Mouse (Mus musculus) hindbrain, postnatal 0 days (tissue): ENCODE data around the gene C1qtnf7. TPM values are rescaled to one million over a fixed set of nuclear protein-coding genes. Genes with fewer than 3 reads are reported as not detected.

Source experiments
- ATAC-seq: fragments of 200-750 bp; cut with Nextera tagmentation; 2 replicates; pipeline ENCODE4 v1.8.0; 2017; ENCODE audit warnings: mild to moderate bottlenecking, moderate TSS enrichment, moderate library complexity
- DNase-seq: peaks from one replicate; pipeline ENCODE4 v3.0.0-alpha.2; 2015; ENCODE audit warnings: low spot score
- H3K27ac ChIP-seq: fragments of 300-500 bp; sonication (generic); 2 replicates; pipeline ENCODE4 v1.5.1; 2014; ENCODE audit warnings: mild to moderate bottlenecking
- H3K27me3 ChIP-seq: fragments of 300-500 bp; sonication (generic); 2 replicates; pipeline ENCODE4 v1.6.1; 2014; ENCODE audit warnings: low read length, mixed read lengths; ENCODE audit not compliant: insufficient read depth
- H3K36me3 ChIP-seq: fragments of 300-500 bp; sonication (generic); 2 replicates; pipeline ENCODE4 v1.6.1; 2014; ENCODE audit warnings: low read length, mixed read lengths; ENCODE audit not compliant: insufficient read depth
- H3K4me1 ChIP-seq: fragments of 300-500 bp; sonication (generic); 2 replicates; pipeline ENCODE4 v1.6.1; 2014; ENCODE audit warnings: antibody characterized with exemption, low read length, mixed read lengths; ENCODE audit not compliant: insufficient read depth
- H3K4me2 ChIP-seq: fragments of 300-500 bp; sonication (generic); 2 replicates; pipeline ENCODE4 v1.6.1; 2014; ENCODE audit warnings: low read depth, mild to moderate bottlenecking, low read length, moderate library complexity, mixed read lengths
- H3K4me3 ChIP-seq: fragments of 300-500 bp; sonication (generic); 2 replicates; pipeline ENCODE4 v1.5.1; 2014; ENCODE audit warnings: low read length
- H3K9ac ChIP-seq: fragments of 300-500 bp; sonication (generic); replicated peaks from 2 replicates; pipeline ENCODE4 v1.6.1; 2014; ENCODE audit warnings: mild to moderate bottlenecking, low read length, moderate library complexity, mixed read lengths
- H3K9me3 ChIP-seq: fragments of 300-500 bp; sonication (generic); 2 replicates; pipeline ENCODE4 v1.6.1; 2016; ENCODE audit warnings: low read length, mixed read lengths
- CTCF ChIP-seq: IDR thresholded peaks from 2 replicates; pipeline ENCODE4 v1.5.1; 2016; ENCODE audit warnings: antibody characterized with exemption, control low read depth, low read depth
- WGBS: fragments of 180-500 bp; shearing (Covaris S2); extraction: QIAGEN DNeasy Blood & Tissue Kit; methylation state at CpG from one replicate; pipeline ENCODE4 v1.1.7; 2014; 5-methylcytosine and 5-hydroxymethylcytosine counted together
- polyA plus RNA-seq: library from polyadenylated mRNA; unstranded; fragments of >200 nt; fragmentation: Nextera tagmentation; extraction: Ambion mirVana; gene quantifications from 2 replicates; pipeline ENCODE4 v1.2.1, GENCODE M21; 2015
- total RNA-seq: library from RNA; depleted of rRNA; stranded (reverse); fragments of >200 nt; gene quantifications from 2 replicates; pipeline ENCODE4 v1.2.3, GENCODE M21; 2014

C1qtnf7 gene
- total and polyA plus RNA-seq, 2 experiments from 2014 or later, result 0.52 to 1.3 TPM

DNA sequence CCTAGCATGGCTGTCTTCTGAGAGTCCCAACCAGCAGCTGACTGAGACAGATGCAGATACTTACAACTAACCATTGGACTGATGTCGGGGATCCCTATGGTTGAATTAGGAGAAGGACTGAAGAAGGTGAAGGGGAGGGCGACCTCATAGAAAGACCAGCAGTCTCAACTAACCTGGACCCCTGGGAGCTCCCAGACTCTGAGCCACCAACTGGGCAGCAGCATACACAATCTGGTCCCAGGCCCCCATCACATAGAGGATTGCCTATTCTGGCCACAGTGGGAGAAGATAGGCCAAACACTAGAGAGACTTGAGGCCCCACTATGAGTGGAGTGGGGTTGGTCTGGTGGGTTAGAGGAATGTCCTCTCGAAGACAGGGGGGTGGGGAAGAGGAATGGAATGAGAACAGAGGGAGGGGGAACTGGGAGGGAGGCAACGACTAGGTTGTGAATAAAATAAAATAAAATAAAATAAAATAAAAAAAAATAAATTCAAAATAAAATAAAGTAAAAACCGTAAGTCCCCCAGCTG, 118.8 kb downstream of the C1qtnf7 start:
- Histone ChIP-seq H3K9me3 (no peaks in the 10 kb centered on the region), H3K27me3 (no peaks in the 10 kb centered on the region), H3K4me3 (no peak overlapping the region), H3K9ac (no peak overlapping the region), H3K27ac (no peak overlapping the region), H3K4me1 (no peaks in the 10 kb centered on the region), H3K4me2 (no peak overlapping the region), H3K36me3 (no peaks in the 10 kb centered on the region)
- ATAC-seq, result peak; percentile 51; the same call in 1 of the 2 replicates
- 89% methylated on average over 5 of the region's 5 CpGs for WGBS
- no peak for TF ChIP-seq CTCF
- no peak for DNase-seq

DNA sequence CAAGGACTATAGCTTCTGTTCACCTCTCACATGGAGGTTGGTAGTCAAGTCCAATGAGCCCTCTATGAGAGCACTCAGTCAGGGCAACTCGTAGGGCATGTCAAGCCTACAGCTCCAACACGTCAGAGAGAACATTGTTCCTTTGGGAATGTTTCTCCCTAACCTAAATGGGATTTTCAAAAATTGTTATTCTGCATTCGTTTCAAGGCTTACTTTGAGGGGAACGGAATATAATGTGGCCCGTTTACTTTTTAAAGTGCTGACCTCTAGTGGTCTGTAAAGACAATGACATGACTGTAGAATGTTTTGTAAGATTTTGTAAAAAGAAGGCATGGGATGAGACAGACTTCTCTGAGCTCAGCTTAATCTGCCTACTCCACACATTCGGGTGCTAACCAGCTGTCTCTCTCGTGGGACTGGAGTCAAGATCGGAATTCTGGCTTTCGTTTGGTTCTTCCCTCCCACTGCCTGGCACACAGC, 119.3 kb downstream of the C1qtnf7 start:
- no peak overlapping the region for H3K4me2 ChIP-seq
- peak; percentile 81 for ATAC-seq
- peak; percentile 76 for DNase-seq
- WGBS, result 25% methylated on average over 9 of the region's 9 CpGs
- no peak overlapping the region for H3K9ac ChIP-seq
- no peak overlapping the region for H3K4me3 ChIP-seq
- no peak overlapping the region for H3K27ac ChIP-seq
- peak; percentile 80 for TF ChIP-seq CTCF
- no peaks in the 10 kb centered on the region for H3K9me3 ChIP-seq
- no peaks in the 10 kb centered on the region for H3K4me1 ChIP-seq
- H3K27me3 ChIP-seq, result no peaks in the 10 kb centered on the region
- no peaks in the 10 kb centered on the region for H3K36me3 ChIP-seq

DNA sequence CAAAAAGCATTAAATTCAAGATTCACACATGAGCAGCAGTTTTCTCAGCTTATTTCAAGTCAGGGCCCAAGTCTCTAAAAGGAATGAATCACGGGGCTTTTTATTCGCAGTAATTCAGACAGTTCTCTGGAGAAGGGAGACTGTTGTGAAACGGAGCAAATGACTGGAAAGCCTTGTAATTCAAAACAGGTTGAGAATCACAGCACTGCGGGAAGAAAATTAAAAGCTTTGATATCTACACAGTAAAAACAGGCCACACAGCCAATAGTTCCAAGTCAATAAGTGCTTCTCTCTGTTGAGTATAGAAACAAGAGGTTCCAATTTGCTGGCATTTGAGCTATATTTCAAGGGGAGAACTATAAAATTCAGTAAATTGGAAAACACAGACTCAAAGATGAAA, 129.7 kb downstream of the C1qtnf7 start:
- H3K4me1 ChIP-seq, result no peaks in the 10 kb centered on the region
- H3K4me3 ChIP-seq, result no peak overlapping the region
- no peak overlapping the region for H3K27ac ChIP-seq
- TF ChIP-seq CTCF, result no peak
- ATAC-seq, result no peak
- H3K27me3 ChIP-seq, result no peaks in the 10 kb centered on the region
- H3K36me3 ChIP-seq, result no peaks in the 10 kb centered on the region
- no peak for DNase-seq
- 50% methylated on average over 4 of the region's 4 CpGs for WGBS
- H3K9me3 ChIP-seq, result no peaks in the 10 kb centered on the region
- H3K9ac ChIP-seq, result no peak overlapping the region
- no peak overlapping the region for H3K4me2 ChIP-seq

DNA sequence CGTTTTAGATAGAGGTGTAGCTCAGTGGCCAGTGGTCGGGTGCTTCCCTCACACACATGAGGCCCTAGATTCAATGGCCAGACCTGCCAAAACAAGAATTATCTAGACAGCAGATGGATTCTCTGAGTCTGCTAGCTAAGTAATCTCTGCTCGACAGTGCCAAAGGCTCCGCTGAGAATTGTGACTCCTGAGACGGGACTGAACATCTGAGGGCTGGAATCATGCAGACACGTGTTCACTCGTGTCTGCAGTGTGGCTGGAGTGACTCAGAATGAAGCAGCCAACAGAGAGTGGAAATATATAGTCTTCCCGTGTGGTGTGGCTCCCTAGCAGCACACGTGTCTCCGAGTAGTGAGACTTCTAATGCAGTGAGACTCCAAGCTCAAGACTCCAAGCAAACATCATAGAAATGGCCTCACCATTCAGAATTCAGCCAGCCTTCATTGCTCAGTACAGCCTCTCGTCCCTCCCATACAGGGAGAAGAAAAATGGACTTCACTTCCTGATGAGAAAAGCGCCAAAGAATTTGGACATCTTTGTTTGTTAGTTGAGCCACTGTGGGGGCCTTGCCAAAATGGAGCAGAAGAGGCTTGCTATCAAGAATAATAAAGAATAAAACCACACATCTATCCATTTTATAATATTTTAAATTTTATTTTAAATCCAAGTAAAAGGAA, 131.9 kb downstream of the C1qtnf7 start:
- Histone ChIP-seq H3K4me1 (no peaks in the 10 kb centered on the region), H3K4me3 (no peak overlapping the region), H3K9me3 (no peaks in the 10 kb centered on the region), H3K27ac (no peak overlapping the region), H3K36me3 (no peaks in the 10 kb centered on the region), H3K27me3 (no peaks in the 10 kb centered on the region), H3K9ac (no peak overlapping the region), H3K4me2 (no peak overlapping the region)
- 61% methylated on average over 12 of the region's 12 CpGs for WGBS
- DNase-seq, result peak; percentile 63
- TF ChIP-seq CTCF, result no peak
- ATAC-seq, result peak; percentile 82

DNA sequence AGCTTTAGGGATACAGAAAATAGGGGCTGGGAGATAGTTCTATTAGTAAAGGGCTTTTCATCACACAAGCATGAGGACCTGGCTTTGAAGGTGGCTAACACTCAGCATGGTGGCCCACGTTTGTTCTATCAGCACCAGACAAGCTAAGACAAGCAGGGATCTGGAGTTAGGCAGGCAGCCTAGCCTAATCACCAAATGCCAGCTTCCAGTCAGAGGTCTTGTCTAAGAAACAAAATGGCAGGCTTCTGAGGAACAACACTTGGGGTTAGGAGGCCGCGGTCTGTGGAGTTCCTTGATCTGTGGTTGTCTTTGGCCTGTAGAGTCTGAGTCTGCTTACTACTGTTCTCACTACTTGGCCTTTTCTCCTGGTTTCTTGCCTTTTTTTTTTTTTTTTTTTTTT, 146.2 kb downstream of the C1qtnf7 start:
- Histone ChIP-seq H3K9ac (no peak overlapping the region), H3K4me1 (peaks cover 9% of the 10 kb centered on the region), H3K27me3 (no peaks in the 10 kb centered on the region), H3K9me3 (no peaks in the 10 kb centered on the region), H3K36me3 (no peaks in the 10 kb centered on the region), H3K4me3 (no peak overlapping the region), H3K4me2 (peak overlapping the region; percentile 52), H3K27ac (peak overlapping the region; percentile 80)
- DNase-seq (no peak), ATAC-seq (no peak)
- 86% methylated on average over 3 of the region's 3 CpGs for WGBS
- TF ChIP-seq CTCF, result no peak

DNA sequence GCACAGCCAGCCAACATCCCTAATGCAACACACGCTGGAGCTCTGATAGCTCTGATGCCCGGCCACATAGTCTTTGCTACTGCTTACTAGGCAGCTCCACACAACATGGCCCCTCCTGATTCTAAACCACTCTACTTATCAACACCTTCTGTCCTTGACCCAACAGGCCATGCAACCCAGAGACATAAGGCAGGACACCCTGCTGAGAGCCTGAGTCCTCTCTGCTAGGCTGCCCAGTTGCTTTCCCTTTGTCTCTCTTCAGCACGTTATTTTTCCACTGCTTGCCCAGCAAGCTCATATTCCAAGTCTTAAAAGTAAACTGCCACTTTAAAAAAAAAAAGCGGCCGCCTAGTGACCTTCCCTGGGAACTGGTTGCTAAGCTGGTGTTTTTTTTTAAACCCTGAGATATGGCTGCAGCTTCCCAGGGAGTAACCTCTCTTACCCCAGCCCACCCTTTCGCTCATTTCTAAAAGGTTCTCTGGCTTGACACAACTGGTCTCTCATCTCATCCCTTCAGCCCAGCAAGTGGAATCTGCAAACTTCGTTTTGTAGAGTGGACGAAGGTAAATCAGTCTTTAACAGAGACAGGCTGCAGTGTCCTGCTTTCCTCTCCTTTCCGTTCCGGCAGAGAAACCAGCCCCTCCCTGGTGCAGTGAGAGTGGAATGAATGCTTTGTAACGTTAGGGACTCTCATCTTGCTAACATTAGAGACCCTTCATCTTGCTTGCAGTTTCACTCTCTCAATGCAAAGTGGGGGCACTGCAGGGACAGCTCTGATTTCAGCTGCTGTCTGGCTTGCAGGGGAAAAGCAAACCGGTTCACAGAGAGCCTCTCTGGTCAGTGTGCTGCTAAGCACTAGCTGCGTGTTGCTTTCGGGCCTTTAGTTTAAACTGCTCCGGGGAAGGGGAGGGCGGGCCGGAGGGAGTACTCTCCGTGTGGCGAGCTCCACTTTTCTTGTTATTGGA, 146.9 kb downstream of the C1qtnf7 start, which contains the start of gene Cc2d2a:
Gene Cc2d2a, plus strand, starts transcription at position 350 of the 965 bp plus-strand sequence.
- Histone ChIP-seq H3K9me3 (no peaks in the 10 kb centered on the region), H3K4me2 (peak within 1 kb of the TSS; percentile 52), H3K4me3 (peak within 1 kb of the TSS; percentile 41), H3K9ac (peak within 1 kb of the TSS; percentile 60), H3K36me3 (no peaks in the 10 kb centered on the region), H3K4me1 (peaks cover 9% of the 10 kb centered on the region), H3K27me3 (no peaks in the 10 kb centered on the region), H3K27ac (peak within 1 kb of the TSS; percentile 80)
- ATAC-seq (peak; percentile 83), DNase-seq (peak; percentile 83)
- TF ChIP-seq CTCF, result peak; percentile 36
- WGBS, result 4% methylated on average over 19 of the region's 19 CpGs
